Mouse (Mus musculus) ovary, adult 18-20 months (tissue): ENCODE results near the gene Cyp2c54.
"Not testable (repeated sequence)": the region's sequence is repeated elsewhere in the genome, so short reads cannot be mapped to it uniquely, and the experiment has no call there.

Experiments used
- DNase-seq: peaks from one replicate; pipeline ENCODE4 v3.0.0; 2022; ENCODE audit warnings: low spot score, mixed read lengths

The Cyp2c54 gene

DNA sequence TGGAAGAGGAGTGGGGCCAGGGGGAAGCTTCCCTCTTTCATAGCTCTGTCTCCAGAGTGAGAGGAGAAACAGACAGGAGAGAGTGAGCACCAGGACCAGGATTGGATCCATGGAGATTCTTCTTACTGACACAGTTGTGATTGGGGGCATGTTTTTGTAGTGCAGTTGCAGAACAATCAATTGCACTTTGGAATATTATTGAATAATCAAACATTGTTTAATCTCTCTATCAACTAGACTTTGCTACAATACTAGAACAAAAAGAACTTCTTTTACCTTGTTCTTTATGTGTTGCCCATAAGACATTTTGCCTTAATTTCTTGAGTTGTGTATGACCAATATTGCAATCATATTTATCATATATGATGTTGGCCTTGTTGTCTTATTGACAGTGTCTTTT is at the start of gene Cyp2c54:
Gene Cyp2c54 (minus strand): TSS at position 127 of the 400 bp plus-strand sequence.
- DNase-seq: no peak

DNA sequence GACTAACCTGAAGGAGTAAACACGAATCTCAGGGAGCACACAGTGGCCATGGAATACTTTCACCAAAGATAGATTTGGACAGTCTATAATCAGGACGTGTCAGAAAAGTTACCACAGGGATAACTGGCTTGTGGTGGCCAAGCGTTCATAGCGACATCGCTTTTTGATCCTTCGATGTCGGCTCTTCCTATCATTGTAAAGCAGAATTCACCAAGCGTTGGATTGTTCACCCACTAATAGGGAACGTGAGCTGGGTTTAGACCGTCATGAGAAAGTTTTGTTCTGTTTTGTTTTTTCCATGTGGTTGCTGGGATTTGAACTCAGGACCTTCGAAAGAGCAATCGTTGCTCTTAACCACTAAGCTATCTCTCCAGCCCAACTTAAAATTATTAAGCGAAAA is 46.0 kb upstream of the Cyp2c54 start:
- not testable (repeated sequence) for DNase-seq

GRCm38 (mm10) chr19:40091111-40091510 is 17.5 kb upstream of the Cyp2c54 start:
- no peak for DNase-seq

DNA sequence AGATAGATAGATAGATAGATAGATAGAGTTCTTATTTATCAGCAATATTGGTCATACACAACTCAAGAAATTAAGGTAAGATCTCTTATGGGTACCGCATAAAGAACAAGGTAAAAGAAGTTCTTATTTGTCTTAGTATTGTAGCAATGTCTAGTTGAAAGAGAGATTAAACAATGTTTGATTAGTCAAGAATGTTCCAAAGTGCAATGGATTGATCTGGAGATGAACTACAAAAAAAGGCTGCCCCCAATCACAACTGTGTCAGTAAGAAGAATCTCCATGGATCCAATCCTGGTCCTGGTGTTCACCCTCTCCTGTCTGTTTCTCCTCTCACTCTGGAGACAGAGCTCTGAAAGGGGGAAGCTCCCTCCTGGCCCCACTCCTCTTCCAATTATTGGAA is 15.8 kb upstream of the Cyp2c54 start, which contains the start of gene Cyp2c50:
Gene Cyp2c50 (plus strand): TSS at position 268 of the 400 bp plus-strand sequence.
- DNase-seq: not testable (repeated sequence)

DNA sequence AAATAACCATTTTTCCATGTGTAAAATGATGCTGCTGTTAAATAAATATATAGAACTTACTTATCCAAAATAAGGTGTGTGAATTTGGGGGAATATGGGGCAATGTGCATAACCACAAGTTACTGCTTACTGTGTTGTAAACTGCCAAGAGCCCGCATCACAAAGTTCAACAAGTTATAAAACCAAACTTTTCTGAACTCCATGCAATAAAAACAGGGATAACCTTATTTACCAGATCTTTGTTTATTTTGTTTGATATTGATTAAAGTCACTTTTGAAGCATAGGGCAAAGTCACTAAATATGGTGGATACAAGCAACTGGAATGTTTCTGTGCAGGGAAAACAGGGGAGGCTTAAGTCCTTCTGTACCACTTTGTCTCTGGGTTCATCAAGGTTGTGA is 14.8 kb upstream of the Cyp2c54 start:
- DNase-seq: no peak

DNA sequence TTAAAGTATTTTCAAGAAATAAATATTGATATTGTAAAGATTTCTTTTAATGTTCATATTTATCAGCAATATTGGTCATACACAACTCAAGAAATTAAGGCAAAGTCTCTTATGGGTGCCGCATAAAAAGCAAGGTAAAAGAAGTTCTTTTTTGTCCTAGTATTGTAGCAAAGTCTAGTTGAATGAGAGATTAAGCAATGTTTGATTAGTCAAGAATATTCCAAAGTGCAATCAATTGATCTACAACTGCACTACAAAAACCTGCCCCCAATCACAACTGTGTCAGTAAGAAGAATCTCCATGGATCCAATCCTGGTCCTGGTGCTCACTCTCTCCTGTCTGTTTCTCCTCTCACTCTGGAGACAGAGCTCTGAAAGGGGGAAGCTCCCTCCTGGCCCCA is 81.5 kb downstream of the Cyp2c54 start, which contains the start of gene Cyp2c37:
Gene Cyp2c37 (plus strand): TSS at position 285 of the 400 bp plus-strand sequence.
- not testable (repeated sequence) for DNase-seq

DNA sequence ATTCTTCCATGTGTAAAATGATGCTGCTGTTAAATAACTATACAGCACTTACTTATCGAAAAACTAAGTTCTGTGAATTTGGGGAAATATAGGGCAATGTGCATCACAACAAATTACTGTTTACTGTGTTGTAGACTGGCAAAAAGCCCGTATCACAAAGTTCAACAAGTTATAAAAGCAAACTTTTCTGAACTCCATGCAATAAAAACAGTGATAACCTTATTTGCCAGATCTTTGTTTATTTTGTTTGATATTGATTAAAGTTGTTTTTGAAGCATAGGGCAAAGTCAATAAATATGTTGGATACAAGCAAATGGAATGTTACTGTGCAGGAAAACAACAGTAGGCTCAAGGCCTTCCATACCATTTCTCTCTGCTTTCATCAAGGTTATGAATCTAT is 84.2 kb downstream of the Cyp2c54 start:
- no peak for DNase-seq
